Mouse (Mus musculus): ENCODE measurements at regions not wholly inside any gene's neighbourhood (a gene's known extent, or its start where the extent isn't known, plus 50 kb on each side); places are given as distances from the start of the nearest gene placed in this dataset.

DNA sequence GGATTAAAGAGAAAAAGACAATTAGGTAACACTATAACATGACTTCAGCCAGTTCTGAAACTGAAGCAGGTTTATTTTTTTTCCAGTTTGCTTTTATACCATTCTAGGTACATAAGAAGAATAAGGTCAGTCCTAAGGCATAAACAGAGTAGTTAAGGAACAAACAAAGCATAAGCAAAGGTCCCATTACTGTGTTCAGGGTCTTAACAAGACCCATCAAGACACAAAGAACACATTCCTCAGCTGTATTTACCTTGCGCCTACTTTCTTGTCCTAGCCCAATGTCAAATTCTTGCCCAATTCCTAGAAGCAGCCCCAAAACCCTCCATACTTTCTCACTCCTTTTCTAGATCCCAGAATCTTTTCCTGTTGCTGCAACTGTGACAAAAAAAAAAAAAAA is 230.8 kb downstream of the Sp3 start:
- no peak overlapping the region for H3K4me3 ChIP-seq (replicated peaks)
- no peak overlapping the region for H3K27ac ChIP-seq
- H3K36me3 ChIP-seq = no peaks in the 10 kb centered on the region
- no peak overlapping the region for H3K4me2 ChIP-seq (replicated peaks)
- 94% methylated on average over 1 of the region's 1 CpGs for WGBS
- no peak for ATAC-seq
- no peaks in the 10 kb centered on the region for H3K27me3 ChIP-seq (replicated peaks)
- no peaks in the 10 kb centered on the region for H3K9me3 ChIP-seq
- no peak overlapping the region for H3K9ac ChIP-seq
- H3K4me1 ChIP-seq (replicated peaks) = peaks cover 4% of the 10 kb centered on the region; the same call in 1 of the 2 replicates

DNA sequence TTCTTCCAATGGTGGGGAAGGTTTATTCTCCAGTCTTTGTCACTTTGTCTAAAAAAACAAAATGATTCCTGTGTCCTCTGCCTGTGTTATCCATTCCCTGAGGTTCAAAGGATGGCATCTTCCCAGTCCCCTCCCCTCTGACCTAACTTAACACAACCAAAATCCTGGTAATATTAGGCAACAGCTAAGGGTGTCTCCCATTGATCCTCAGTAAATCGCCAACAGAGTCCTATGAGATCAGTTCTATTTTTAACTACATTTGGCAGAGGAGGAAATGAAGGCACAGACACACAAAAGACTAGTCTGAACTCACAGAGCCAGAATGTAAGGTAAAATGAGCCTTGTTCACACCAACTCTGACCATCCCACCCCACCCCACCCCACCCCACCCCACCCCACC is 228.8 kb downstream of the Sp3 start:
- Histone ChIP-seq H3K27ac (no peak overlapping the region), H3K4me3 (replicated peaks) (no peak overlapping the region), H3K4me1 (replicated peaks) (peaks cover 4% of the 10 kb centered on the region; the same call in 1 of the 2 replicates), H3K4me2 (replicated peaks) (no peak overlapping the region), H3K27me3 (replicated peaks) (no peaks in the 10 kb centered on the region), H3K9me3 (no peaks in the 10 kb centered on the region), H3K36me3 (no peaks in the 10 kb centered on the region), H3K9ac (no peak overlapping the region)
- no peak for ATAC-seq
- 36% methylated on average over 1 of the region's 1 CpGs for WGBS

DNA sequence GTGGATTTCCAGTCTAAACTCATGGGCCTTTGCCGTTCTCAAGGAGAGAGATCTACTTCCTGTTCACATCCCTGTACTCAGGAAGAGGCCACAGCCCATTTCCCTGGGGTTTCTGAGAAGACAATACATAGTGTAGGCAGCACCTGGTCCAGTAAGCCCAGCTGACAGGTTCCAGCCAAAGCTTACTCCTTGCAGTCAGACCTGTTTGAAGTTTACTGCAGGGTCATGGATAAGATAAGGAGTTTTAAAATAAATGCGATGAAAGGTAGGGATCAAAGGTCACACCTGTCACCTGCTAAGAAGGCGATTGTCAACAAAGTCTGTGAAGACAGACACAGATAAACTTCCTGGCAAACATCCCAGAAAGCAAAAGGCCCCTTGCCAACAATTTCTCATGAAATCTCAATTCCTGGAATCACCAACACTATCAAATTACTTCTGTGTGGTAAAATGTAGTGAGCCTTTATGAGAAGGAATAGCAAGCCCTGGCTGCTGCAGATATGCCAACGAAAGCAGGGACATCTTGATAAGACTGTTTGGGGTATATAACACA is 227.5 kb downstream of the Sp3 start:
- no peaks in the 10 kb centered on the region for H3K9me3 ChIP-seq
- 38% methylated on average over 4 of the region's 4 CpGs for WGBS
- peak overlapping the region; percentile 56 for H3K27ac ChIP-seq
- H3K4me3 ChIP-seq (replicated peaks) = no peak overlapping the region
- peak; percentile 92 for ATAC-seq
- peak overlapping the region; percentile 33 for H3K4me2 ChIP-seq (replicated peaks)
- H3K4me1 ChIP-seq (replicated peaks) = peaks cover 4% of the 10 kb centered on the region; the same call in 1 of the 2 replicates
- no peaks in the 10 kb centered on the region for H3K27me3 ChIP-seq (replicated peaks)
- no peaks in the 10 kb centered on the region for H3K36me3 ChIP-seq
- no peak overlapping the region for H3K9ac ChIP-seq

DNA sequence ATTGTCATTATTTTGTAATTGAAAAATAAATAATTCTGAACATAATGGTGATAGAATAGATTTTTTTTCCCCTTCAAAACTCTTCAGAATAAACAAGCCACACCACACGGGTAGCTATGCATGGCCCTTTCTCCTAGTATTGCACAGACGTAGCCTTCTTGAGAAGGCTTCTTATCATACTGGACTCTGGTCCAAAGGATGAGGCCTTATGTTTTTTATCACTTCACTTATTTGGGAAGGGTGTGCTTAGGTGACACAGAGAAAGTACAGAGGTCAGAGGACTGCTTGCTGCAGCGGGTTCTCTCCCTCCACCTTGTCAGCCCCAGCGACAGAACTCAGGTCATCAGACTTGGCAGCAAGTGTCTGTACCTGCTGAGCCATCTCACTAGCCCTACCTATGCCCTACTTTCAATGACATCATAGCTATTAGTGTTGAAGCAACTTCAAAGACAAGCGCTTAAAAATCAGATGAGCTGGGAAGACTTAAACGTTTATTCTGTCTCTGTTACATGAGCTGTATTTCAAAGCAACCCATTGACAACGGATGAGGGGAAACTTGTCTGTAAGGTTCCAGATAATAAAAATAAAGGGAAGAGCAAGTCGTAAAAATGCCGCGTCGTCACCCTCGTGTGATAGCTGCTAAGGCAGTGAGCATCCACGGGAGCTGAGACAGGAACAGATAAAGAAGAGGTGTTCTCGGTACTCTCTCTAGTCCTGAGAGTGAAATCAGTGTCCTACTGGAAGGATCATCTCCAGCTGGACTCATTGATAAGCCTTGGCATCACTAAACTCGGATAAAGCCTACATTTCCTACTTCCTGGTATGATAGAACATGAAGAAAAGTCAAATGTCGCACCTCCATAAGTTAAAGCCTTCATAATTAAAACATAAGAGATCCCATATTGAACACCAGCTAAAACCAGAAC is 226.2 kb downstream of the Sp3 start:
- no peaks in the 10 kb centered on the region for H3K9me3 ChIP-seq

DNA sequence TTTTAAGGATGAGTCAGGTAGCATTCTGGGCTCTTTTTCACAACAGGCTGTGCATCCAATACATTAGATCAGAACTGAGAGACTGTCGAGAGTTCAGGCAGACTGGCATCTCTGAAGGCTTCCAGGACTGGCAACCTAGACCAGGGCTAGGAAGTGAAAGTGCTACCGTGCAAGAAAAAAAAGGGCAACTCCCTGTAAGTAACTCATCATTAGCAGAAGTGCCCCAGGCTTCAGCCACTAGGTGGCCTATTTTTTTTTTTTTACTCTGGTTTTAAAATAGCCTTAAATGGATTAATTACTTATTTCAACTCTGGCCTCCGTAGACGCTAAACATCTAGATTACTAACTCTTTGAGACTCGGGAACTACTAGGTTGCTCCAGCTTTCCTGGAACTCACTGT is 216.8 kb downstream of the Sp3 start:
- Histone ChIP-seq H3K9ac (no peak overlapping the region), H3K4me1 (replicated peaks) (no peaks in the 10 kb centered on the region), H3K9me3 (no peaks in the 10 kb centered on the region), H3K27me3 (replicated peaks) (no peaks in the 10 kb centered on the region), H3K36me3 (no peaks in the 10 kb centered on the region), H3K4me3 (replicated peaks) (no peak overlapping the region), H3K27ac (no peak overlapping the region), H3K4me2 (replicated peaks) (no peak overlapping the region)
- ATAC-seq = no peak
- 87% methylated on average over 5 of the region's 5 CpGs for WGBS

More for the DNA sequence above, 226.2 kb downstream of the Sp3 start:
- H3K4me3 ChIP-seq (replicated peaks) = no peak overlapping the region
- no peak overlapping the region for H3K4me2 ChIP-seq (replicated peaks)
- peak; percentile 77 for ATAC-seq
- no peaks in the 10 kb centered on the region for H3K27me3 ChIP-seq (replicated peaks)
- H3K27ac ChIP-seq = no peak overlapping the region
- H3K9ac ChIP-seq = no peak overlapping the region
- 59% methylated on average over 16 of the region's 16 CpGs for WGBS
- H3K36me3 ChIP-seq = no peaks in the 10 kb centered on the region
- H3K4me1 ChIP-seq (replicated peaks) = peaks cover 4% of the 10 kb centered on the region; the same call in 1 of the 2 replicates

DNA sequence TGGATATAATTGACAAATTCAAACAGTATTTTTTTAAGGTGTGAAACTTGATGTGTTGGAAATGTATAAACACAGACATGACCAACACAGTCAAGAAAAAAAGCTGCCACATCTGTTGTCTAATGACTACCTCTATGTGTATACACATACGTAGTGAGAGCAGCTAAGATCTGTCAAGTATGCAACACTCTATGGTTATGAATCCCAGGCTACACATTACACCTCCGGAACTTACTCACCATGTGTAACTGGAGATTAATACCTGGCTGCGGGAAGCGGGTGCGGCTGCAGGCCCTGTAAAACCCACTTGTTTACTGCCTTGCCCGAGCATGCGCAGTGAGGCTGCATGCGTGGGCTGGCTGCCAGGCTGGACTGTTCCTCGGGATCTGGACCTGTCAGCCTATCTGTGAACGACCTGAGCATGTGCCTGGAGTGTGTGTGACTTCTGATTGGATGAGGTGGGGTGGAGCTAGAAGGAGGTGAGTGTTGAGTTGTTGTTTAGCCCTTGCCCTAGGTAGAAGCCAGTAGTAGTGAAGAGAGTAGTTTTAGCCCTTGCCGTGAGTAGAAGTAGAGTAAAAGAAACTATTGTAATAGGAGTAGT is 211.1 kb downstream of the Sp3 start:
- Histone ChIP-seq H3K27me3 (replicated peaks) (no peaks in the 10 kb centered on the region), H3K4me3 (replicated peaks) (no peak overlapping the region), H3K9me3 (no peaks in the 10 kb centered on the region), H3K9ac (no peak overlapping the region), H3K27ac (no peak overlapping the region), H3K36me3 (no peaks in the 10 kb centered on the region), H3K4me1 (replicated peaks) (no peaks in the 10 kb centered on the region), H3K4me2 (replicated peaks) (no peak overlapping the region)
- WGBS = 57% methylated on average over 11 of the region's 11 CpGs
- peak; percentile 45 for ATAC-seq

DNA sequence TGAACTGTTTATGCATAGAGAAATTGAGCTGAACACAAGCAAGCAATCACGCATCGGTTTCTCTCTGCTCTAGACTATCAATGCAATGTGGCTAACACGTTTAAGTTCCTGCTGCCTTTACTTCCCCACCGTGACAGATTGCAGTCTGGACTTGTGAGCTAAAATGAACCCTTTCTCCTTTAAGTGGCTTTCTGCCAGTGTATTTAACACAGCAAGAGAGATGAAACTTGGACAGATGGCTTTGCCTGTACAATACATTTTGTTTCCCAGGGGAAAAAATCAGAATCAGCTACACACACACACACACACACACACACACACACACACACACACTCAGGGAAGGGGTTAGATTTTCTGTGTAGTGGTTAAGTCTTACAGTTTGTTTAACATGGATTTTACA is 206.8 kb downstream of the Sp3 start:
- Histone ChIP-seq H3K9me3 (no peaks in the 10 kb centered on the region), H3K36me3 (no peaks in the 10 kb centered on the region), H3K27me3 (replicated peaks) (no peaks in the 10 kb centered on the region), H3K4me3 (replicated peaks) (no peak overlapping the region), H3K27ac (no peak overlapping the region), H3K4me1 (replicated peaks) (no peaks in the 10 kb centered on the region; the same call in 1 of the 2 replicates), H3K9ac (no peak overlapping the region), H3K4me2 (replicated peaks) (no peak overlapping the region)
- WGBS = 82% methylated on average over 4 of the region's 4 CpGs
- ATAC-seq = no peak

DNA sequence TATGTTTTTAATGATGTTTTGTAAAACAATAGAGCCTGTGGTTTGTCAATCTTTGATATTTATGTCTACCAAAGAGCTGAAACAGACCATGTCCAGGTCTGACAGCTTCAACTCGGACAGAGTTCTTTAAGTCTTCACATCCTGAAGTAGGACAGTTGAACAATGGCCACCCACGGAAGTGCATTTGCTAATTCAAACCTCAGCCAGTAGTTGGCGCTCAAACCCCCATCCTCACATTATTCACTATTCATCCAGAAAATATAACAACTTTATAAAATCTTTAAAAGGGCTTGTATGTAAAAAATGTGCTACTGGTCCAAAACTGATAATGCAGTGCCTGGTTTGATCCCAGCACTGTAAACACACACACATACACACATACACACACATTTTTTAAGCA is 202.9 kb downstream of the Sp3 start:
- Histone ChIP-seq H3K9me3 (no peaks in the 10 kb centered on the region), H3K36me3 (no peaks in the 10 kb centered on the region), H3K27me3 (replicated peaks) (no peaks in the 10 kb centered on the region), H3K9ac (no peak overlapping the region), H3K27ac (no peak overlapping the region), H3K4me2 (replicated peaks) (no peak overlapping the region), H3K4me3 (replicated peaks) (no peak overlapping the region), H3K4me1 (replicated peaks) (no peaks in the 10 kb centered on the region; the same call in 1 of the 2 replicates)
- ATAC-seq = no peak
- 58% methylated on average over 3 of the region's 3 CpGs for WGBS

DNA sequence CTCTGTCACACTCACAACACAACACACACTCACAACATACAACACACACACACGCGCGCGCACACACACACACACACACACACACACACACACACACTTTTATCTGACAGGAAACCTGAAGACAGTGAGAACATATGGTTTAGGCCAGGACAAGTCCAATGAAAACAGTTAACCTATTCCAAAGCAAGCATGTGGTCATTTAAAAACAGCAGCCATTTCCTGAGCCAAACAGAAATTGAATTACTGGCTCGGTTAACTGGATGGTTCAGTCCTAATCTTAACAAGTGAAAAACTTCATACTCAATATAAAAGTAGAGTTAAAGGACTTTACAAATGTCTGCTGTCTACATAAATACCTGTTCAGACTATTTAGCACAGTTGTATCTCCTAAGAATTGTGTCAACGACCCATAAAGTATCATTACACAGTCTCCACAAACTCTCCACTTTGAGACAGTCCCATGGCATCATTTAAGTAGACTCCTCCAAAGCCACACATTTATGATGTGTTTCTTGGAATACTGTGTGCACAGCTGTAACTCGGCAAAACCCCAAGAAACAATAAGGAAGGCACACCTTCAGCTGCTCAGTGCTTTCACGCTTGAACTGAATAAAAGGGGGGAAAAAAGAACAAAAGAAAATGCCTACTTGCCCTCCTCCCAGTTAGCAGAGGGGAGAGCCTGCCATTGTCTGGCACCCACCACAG is 202.3 kb downstream of the Sp3 start:
- Histone ChIP-seq H3K27me3 (replicated peaks) (no peaks in the 10 kb centered on the region), H3K27ac (no peak overlapping the region), H3K4me3 (replicated peaks) (no peak overlapping the region), H3K9me3 (no peaks in the 10 kb centered on the region), H3K9ac (no peak overlapping the region), H3K36me3 (no peaks in the 10 kb centered on the region), H3K4me1 (replicated peaks) (no peaks in the 10 kb centered on the region; the same call in 1 of the 2 replicates), H3K4me2 (replicated peaks) (no peak overlapping the region)
- ATAC-seq = no peak
- 89% methylated on average over 8 of the region's 8 CpGs for WGBS

DNA sequence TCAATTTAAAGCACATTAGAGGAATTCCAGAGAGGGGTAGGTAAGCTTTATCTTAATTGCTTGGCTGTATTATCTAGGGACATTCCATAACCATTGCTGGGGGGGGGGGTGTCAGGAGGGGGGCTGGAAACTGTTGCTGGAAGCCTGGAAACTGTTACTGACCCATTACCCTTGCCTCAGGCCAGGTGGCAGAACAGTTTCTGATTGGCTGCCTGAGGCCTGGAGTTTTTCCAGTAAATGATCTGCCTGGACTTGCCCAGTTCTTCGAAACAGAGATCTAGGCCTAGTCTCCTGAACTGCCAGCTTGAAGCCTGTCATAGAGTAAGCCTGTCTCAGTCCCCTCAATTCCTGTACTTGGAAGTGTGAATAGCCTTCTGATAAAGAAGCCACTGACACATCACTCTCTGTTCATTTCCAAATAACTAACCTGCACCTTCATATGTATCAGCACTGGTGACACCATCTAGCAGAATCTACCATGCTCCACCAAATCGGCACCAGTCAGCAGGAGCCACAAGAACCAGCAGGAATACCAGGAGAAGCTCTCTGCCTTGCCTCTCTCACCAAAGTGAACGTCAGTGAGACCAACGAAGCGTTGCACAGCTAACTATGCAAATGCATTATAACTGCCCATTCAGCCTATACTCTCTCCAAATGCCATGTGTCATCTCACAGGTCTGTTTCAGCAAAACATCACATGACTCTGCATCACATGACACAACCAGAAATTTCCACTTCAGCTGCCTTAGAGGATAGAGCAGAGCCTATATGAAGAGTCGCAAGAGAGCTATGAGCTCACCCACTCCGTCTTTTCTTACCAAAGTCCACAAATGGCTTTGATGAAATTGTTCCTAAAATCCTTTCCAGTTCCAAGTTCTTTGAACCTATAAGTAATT is 200.7 kb downstream of the Sp3 start:
- H3K27ac ChIP-seq = no peak overlapping the region
- no peaks in the 10 kb centered on the region for H3K36me3 ChIP-seq
- H3K4me3 ChIP-seq (replicated peaks) = no peak overlapping the region
- H3K4me2 ChIP-seq (replicated peaks) = no peak overlapping the region
- ATAC-seq = no peak
- WGBS = 90% methylated on average over 7 of the region's 7 CpGs
- no peaks in the 10 kb centered on the region; the same call in 1 of the 2 replicates for H3K4me1 ChIP-seq (replicated peaks)
- H3K9ac ChIP-seq = no peak overlapping the region
- H3K9me3 ChIP-seq = no peaks in the 10 kb centered on the region
- no peaks in the 10 kb centered on the region for H3K27me3 ChIP-seq (replicated peaks)

DNA sequence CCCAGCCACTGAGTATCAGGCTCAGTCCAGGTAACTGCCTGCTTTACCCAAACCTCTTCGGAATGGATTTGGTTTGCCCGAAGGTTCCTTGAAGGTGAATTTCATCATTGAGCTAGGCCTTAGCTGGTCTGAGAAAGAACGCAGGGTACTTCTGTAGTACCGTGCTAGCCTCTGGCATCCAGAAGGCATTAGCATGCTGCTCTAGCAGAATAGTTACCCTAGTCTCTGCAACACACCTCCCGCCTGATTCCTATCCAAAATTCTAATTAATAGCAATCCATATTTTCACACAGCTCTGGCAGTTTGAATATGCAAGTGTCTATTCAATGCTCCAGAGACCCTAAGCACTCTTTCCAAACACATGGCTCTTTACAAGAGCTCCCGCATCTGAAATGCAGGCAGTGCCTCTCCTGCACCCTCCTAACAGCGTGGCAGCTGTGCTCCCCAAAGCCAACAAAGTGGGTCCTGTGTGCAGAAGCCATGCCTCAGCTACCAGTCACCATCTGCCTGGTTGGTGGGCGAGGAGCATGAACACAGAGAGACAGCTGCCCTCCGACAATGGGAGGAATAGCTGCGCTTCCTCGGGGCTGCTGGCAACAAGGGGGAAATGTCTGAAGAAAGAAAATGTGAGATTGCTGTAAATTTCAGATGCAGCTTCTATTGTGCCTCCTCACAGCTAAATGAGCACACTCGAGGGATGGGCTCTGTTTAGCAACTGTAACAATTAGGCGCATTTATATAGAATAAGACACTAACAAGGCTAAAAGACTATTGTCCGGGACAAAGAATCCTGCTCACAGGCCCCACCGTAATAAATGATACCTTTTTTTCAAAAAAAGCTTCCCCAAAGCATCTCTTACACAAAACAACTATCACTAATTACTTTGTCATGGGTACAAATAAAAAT is 198.6 kb downstream of the Sp3 start:
- ATAC-seq = no peak
- Histone ChIP-seq H3K4me2 (replicated peaks) (no peak overlapping the region), H3K9me3 (no peaks in the 10 kb centered on the region), H3K4me3 (replicated peaks) (no peak overlapping the region), H3K4me1 (replicated peaks) (no peaks in the 10 kb centered on the region), H3K36me3 (no peaks in the 10 kb centered on the region), H3K27me3 (replicated peaks) (no peaks in the 10 kb centered on the region), H3K9ac (no peak overlapping the region), H3K27ac (no peak overlapping the region)
- WGBS = 86% methylated on average over 15 of the region's 15 CpGs
